ENCODE assay signal across 11 mouse cellular contexts in the genomic region with DNA sequence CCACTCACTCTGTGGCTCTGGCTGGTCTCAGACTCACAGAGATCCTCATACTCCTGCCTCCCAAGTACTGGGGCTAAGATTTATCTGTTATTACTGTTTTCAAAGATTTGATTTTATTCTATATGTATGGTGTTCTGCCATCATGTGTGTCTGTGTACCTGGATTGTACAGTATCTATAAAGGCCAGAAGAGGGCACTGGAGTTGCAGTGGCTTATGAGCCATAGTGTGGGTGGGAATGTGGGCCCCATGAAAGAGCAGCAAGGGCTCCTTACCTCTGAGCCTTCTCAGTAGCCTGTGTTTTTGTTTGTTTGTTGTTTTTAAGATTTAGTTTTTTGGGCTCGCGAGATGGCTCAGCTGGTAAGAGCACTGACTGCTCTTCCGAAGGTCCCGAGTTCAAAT. TPM values are rescaled to one million over a fixed set of nuclear protein-coding genes. Genes with fewer than 3 reads are reported as not detected.
DNase-seq lines count a peak whose midpoint lies in the region; TF ChIP-seq lines count a peak whose summit lies in the region.
"Had no signal": no experiment of that assay in that cellular context is flagged by ENCODE, and none has a peak within 500 bp of the region (broad histone marks: within the 10 kb centered on the region; RNA-seq: fewer than 3 reads in every experiment).

No protein-coding gene starts in this region.

- H3K9me3 ChIP-seq in CH12.LX (replicated peaks; ENCODE audit: low read length): no peaks in the 10 kb centered on the region
- H3K9me3 ChIP-seq: heart, embryonic 15.5 days had no signal

- H3K36me3 ChIP-seq in CH12.LX (replicated peaks in 1 of 2; ENCODE audit: control insufficient read depth in 1 of 2, insufficient read depth in 1 of 2, low read length in 1 of 2): peaks cover 56 to 77% of the 10 kb centered on the region in 2 experiments

- no peak for TF ChIP-seq POLR2A in CH12.LX (IDR thresholded peaks at IDR 0.05; ENCODE audit: low read depth, low read length)

- H3K27me3 ChIP-seq in CH12.LX (replicated peaks): no peaks in the 10 kb centered on the region
- H3K27me3 ChIP-seq: heart, embryonic 15.5 days had no signal

- H3K9ac ChIP-seq in CH12.LX (ENCODE audit: insufficient read depth, low read depth): no peak overlapping the region
- H3K9ac ChIP-seq: heart, embryonic 15.5 days had no signal

- no peak overlapping the region for H3K27ac ChIP-seq in CH12.LX (ENCODE audit: insufficient read depth, low read depth)
- H3K27ac ChIP-seq: heart, embryonic 15.5 days had no signal

- H3K4me2 ChIP-seq in CH12.LX (ENCODE audit: insufficient read depth, low read depth, poor library complexity, severe bottlenecking): no peak overlapping the region
- H3K4me2 ChIP-seq: heart, embryonic 15.5 days had no signal

- peak; percentile 40 for TF ChIP-seq RAD21 in CH12.LX (IDR thresholded peaks at IDR 0.05; ENCODE audit: low read depth, low read length)

- peak in 1 of 2 experiments; percentile 53; a peak in 2 of 4 replicates for TF ChIP-seq CTCF in CH12.LX (conservative IDR thresholded peaks at IDR 0.05 in 1 of 2, IDR thresholded peaks at IDR 0.05 in 1 of 2; ENCODE audit: low read depth in 2 of 2, low read length in 2 of 2)

- no peak for TF ChIP-seq EP300 in CH12.LX (IDR thresholded peaks at IDR 0.05; ENCODE audit: low read length)

- intact Hi-C loops in heart, postnatal 10 days (cut with DNase I): loop anchor here (1.0 kb wide), 1 partner anchor 44 kb away; no protein-coding TSS in a partner anchor

- in situ Hi-C loops in CH12.LX (cut with MboI; ENCODE audit: low pct_ligation_motif_present, low pct_unique_long_range_greater_than_20kb, low sequenced_read_pairs): no loop called here

- no peaks in the 10 kb centered on the region; the same call in 1 of the 2 replicates for H3K79me2 ChIP-seq in CH12.LX (replicated peaks; ENCODE audit: control insufficient read depth, extremely low read depth, insufficient read depth, poor library complexity, severe bottlenecking)

- dilution Hi-C loops in CH12.LX (cut with MboI; ENCODE audit: extremely low pct_ligation_motif_present, extremely low pct_unique_long_range_greater_than_20kb, low sequenced_read_pairs): no loop called here

- H3K4me3 ChIP-seq in CH12.LX (replicated peaks in 1 of 3; ENCODE audit: low read depth in 2 of 3, low read length in 2 of 3, poor library complexity in 1 of 3): no peak overlapping the region
- H3K4me3 ChIP-seq: heart, embryonic 15.5 days had no signal

- H3K4me1 ChIP-seq in CH12.LX (ENCODE audit: control insufficient read depth in 1 of 2, insufficient read depth in 2 of 2): peaks cover 5 to 16% of the 10 kb centered on the region in 2 experiments; a peak in 3 of 4 replicates

- DNase-seq in kidney, postnatal 36 days: peak; percentile 20 to 25
- DNase-seq in kidney, adult 8-10 months: no peak
- peak; percentile 58 for DNase-seq in 416B (ENCODE audit: low read depth)
- no peak for DNase-seq in CH12.LX (ENCODE audit: extremely low read depth)
- peak; percentile 33 for DNase-seq in induced T-regulatory cell, adult 2 months (ENCODE audit: low read depth)
- DNase-seq in spleen, postnatal 36 days (ENCODE audit: low spot score in 2 of 2): no peak
- no peak for DNase-seq in heart, postnatal 10 days
- DNase-seq: kidney, adult 11 months; right cerebral cortex, postnatal 4 days; thymus, adult 2 months had no signal

TF ChIP-seq in CH12.LX, 34 proteins besides CTCF, POLR2A, EP300 and RAD21:
- TF ChIP-seq MEF2A (IDR thresholded peaks at IDR 0.05; ENCODE audit: borderline replicate concordance, low read depth, low read length) (no peak), SMC3 (IDR thresholded peaks at IDR 0.05; ENCODE audit: low read depth, low read length) (peak; percentile 36)

RNA-seq across cellular contexts. Expression of gene Tmem161a, which starts 6.9 kb away (rescaled TPM):
- total RNA-seq in CH12.LX (2012; rRNA removed) (54.2 and 65.0 TPM in 2 replicates), CH12.LX (2014; rRNA removed) (68.2 and 73.6 TPM in 2 replicates)
- polyA plus RNA-seq in CH12.LX (2012; ENCODE audit: insufficient read length, low read depth): 42.3 and 48.5 TPM in 2 replicates
- total RNA-seq in heart, postnatal 10 days (2021): 100 to 1,000 TPM in 1 of 2 experiments, 10 to 100 TPM in 1; 88.3 to 103 TPM

RNA-seq across cellular contexts. Expression of gene Slc25a42, which starts 33.0 kb away (rescaled TPM):
- 2.5 and 3.0 TPM in 2 replicates for total RNA-seq in CH12.LX (2012; rRNA removed)
- total RNA-seq in CH12.LX (2014; rRNA removed): 0.63 and 0.80 TPM in 2 replicates
- 2.9 and 3.4 TPM in 2 replicates for polyA plus RNA-seq in CH12.LX (2012; ENCODE audit: insufficient read length, low read depth)
- total RNA-seq in heart, postnatal 10 days (2021): 10 to 100 TPM; 43.0 to 48.6 TPM

RNA-seq across cellular contexts. Expression of gene Mef2b, which starts 39.6 kb away (rescaled TPM):
- total RNA-seq in CH12.LX (2012; rRNA removed) (194 and 232 TPM in 2 replicates), CH12.LX (2014; rRNA removed) (60.1 and 61.0 TPM in 2 replicates)
- 130 and 168 TPM in 2 replicates for polyA plus RNA-seq in CH12.LX (2012; ENCODE audit: insufficient read length, low read depth)
- total RNA-seq in heart, postnatal 10 days (2021): under 1 TPM; 0.38 to 0.45 TPM

RNA-seq across cellular contexts. Expression of gene Borcs8, which starts 39.8 kb away (rescaled TPM):
- total RNA-seq in CH12.LX (2012; rRNA removed): 56.4 and 63.9 TPM in 2 replicates
- 22.2 and 28.7 TPM in 2 replicates for total RNA-seq in CH12.LX (2014; rRNA removed)
- polyA plus RNA-seq in CH12.LX (2012; ENCODE audit: insufficient read length, low read depth): 44.0 and 45.8 TPM in 2 replicates
- 10 to 100 TPM; 30.3 TPM for total RNA-seq in heart, postnatal 10 days (2021)

RNA-seq across cellular contexts. Expression of gene Rfxank, which starts 40.1 kb away (rescaled TPM):
- 13.8 and 17.2 TPM in 2 replicates for total RNA-seq in CH12.LX (2012; rRNA removed)
- 10.5 and 13.4 TPM in 2 replicates for total RNA-seq in CH12.LX (2014; rRNA removed)
- 9.5 and 12.3 TPM in 2 replicates for polyA plus RNA-seq in CH12.LX (2012; ENCODE audit: insufficient read length, low read depth)
- total RNA-seq in heart, postnatal 10 days (2021): 10 to 100 TPM; 20.7 to 22.4 TPM

Comparison
In these comparisons a context has a peak if more than half of its experiments do, and no peak if none do; other contexts are left out.
1. DNase-seq: peak in kidney, postnatal 36 days (2 of 2), 416B (single experiment) and induced T-regulatory cell, adult 2 months (single experiment); none in kidney, adult 8-10 months (0 of 2), CH12.LX (single experiment), spleen, postnatal 36 days (0 of 2) and heart, postnatal 10 days (0 of 2).
2. RNA of gene Slc25a42, which starts 33.0 kb away (total RNA-seq): 43.0 to 48.6 TPM in heart, postnatal 10 days; 0.63 to 3.0 TPM in CH12.LX; every median in the first group is over 10 times any median in the second.
3. RNA of gene Mef2b, which starts 39.6 kb away (total RNA-seq): 60.1 to 232 TPM in CH12.LX; 0.38 to 0.45 TPM in heart, postnatal 10 days; every median in the first group is over 10 times any median in the second.